Mouse (Mus musculus): ENCODE measurements at regions not wholly inside any gene's neighbourhood (a gene's known extent, or its start where the extent isn't known, plus 50 kb on each side); places are given as distances from the start of the nearest gene placed in this dataset.

- no peak for DNase-seq (ENCODE audit: low read depth, low spot score)
Observed at GRCm38 (mm10) chr12:77589416-77589815, 351.5 kb downstream of the Fut8 start.

- no peak for DNase-seq (ENCODE audit: low read depth, low spot score)
Observed at GRCm38 (mm10) chr12:77594092-77594491, 356.2 kb downstream of the Fut8 start.

GRCm38 (mm10) chr12:77594657-77595056 is 356.7 kb downstream of the Fut8 start:
- no peak for DNase-seq (ENCODE audit: low read depth, low spot score)

DNA sequence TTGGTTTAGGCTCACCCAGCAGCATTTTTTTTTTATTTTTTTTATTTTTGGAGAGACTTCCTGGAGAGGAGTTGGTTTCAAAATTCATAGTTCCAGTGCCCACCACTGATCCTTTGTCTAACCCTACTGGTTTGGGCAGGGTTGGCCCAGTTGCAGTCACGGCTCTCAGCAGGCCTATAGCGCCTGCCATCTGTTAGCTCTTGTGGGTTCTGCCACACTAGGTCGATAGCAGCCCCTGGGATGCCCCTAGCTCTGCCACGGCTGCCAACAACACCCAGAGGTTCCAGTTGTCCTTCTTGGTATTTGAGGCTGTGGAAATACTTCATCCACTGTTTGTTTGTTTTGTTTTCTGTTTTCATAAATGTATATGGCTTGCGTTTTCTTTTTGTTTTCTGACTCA is 357.9 kb downstream of the Fut8 start:
- no peak for DNase-seq (ENCODE audit: low read depth, low spot score)

DNA sequence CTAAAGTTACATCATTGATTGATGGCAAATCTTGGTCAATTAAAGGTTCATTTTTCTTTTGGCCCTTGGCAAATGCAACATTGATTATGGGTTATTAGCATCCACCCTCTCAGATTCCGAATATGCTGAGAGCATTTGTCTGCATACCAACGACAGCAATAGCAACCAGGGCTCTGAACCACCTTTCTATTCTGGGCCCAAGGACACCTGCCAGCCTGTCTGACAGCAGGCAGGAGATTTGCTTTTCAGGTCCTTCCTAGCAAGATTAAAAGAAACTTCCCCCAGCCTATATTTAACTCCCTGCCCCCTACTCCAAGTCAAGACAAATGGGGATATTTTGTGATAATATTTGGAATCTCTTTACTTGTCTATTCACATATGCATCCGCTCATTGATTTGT is 358.8 kb downstream of the Fut8 start:
- DNase-seq (ENCODE audit: low read depth, low spot score): no peak

DNA sequence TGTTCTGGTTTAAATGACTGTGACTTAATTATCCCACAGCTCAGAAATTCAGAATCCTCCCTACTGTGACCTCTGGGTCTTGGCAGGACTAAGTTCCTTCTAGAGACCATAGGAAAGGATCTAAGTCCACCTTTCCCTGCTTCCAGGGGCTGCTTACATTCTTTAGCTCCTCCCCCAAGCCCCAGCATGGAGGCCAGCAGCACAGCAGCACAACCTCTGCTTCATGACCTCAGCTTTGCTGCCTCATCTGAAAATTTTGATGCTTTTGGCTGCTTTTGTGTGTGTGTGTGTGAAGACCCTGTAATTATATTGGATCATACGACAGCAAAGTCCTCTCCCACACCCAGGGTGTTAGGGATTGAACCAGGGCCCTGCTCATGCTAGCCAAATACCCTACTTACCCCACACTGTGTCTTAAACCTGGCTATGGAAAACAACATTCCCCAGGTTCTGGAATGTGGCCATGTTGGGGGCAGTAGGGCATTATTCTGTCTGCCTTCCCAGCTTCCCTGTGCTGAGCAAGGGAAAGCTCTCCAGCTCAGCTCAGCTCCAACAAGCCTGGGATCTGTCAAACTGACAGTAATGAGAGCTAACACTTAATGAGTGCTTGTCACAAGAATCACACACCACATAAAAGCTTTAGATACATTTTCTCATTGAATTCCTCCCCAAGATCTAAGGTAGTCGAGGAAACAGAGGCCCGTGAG is 359.9 kb downstream of the Fut8 start:
- DNase-seq (ENCODE audit: low read depth, low spot score): no peak

- DNase-seq (ENCODE audit: low read depth, low spot score): no peak
Observed at GRCm38 (mm10) chr12:77598334-77598715, 360.4 kb downstream of the Fut8 start.

DNA sequence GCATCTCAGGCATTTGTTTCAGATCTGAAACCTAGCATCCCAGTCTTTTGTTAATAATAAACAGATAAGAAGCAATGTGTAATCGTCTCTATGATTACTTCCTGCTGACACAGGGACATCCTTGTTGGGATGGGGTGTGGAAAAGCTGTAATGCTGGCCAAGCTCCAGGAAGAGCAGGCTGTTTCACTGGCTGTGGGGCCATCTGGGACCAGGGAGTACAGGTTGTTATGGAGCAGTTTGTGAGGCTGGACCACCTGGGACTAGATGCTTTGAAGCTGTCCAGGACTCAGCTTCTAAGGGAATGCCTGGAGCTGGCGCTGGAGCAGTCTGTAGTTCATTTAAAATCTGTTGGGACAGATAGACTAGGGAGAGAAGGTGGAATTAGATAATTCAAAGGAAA is 361.5 kb downstream of the Fut8 start:
- no peak for DNase-seq (ENCODE audit: low read depth, low spot score)

DNA sequence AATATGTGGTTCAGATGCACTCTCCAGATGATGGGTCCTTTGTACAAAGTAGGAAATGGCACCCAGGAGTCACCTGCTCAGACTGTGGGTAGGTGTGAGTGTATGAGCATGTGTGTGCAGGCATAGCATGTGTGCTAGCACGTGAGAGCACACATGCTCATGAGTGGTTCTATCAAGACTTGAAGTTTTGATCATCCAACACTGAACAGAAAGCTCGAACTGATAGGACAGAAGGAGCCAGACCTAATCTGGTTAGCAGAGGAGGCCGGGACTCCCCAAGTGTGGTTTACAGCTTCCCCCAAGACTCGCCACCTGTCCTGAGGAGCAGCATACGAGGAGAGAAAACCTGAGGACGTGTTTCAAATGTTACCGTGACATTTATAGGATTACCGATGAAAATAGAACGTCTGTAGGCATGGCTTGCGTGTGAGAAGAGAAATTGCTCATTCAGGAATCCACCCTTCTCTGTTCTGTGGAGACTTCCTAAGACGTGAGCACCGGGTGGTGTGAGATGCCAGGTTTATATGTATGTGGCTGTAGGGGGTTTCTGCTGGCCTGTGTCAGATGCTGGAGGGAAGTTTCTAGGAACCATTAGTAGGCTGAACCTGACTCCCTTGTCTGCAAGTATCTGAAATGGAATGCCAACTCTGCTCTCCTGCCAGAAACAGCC is 366.0 kb downstream of the Fut8 start:
- no peak for DNase-seq (ENCODE audit: low read depth, low spot score)

GRCm38 (mm10) chr12:77617552-77617951 is 379.6 kb downstream of the Fut8 start:
- no peak for DNase-seq (ENCODE audit: low read depth, low spot score)

DNA sequence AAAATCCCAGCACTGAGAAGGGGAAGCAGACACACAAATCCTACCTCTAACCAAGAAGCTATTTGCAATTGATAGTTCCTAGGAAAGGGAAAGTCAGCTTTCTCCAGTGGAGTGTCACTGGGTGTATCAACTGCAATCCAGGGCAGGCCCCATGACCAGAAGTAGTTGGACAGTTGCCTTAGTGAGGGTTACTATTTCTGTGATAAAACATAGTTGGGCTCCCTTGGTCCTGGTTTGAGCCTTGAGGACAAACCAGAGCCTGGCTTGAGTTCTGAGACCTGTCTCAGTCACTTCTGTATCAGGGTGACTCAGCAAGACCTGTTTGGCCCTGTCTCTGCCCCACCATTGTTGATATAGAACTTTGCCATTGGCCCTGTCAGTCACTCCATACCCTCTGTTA is 384.3 kb downstream of the Fut8 start:
- DNase-seq (ENCODE audit: low read depth, low spot score): no peak

GRCm38 (mm10) chr12:77624323-77624722 is 386.4 kb downstream of the Fut8 start:
- DNase-seq (ENCODE audit: low read depth, low spot score): peak; percentile 3

DNA sequence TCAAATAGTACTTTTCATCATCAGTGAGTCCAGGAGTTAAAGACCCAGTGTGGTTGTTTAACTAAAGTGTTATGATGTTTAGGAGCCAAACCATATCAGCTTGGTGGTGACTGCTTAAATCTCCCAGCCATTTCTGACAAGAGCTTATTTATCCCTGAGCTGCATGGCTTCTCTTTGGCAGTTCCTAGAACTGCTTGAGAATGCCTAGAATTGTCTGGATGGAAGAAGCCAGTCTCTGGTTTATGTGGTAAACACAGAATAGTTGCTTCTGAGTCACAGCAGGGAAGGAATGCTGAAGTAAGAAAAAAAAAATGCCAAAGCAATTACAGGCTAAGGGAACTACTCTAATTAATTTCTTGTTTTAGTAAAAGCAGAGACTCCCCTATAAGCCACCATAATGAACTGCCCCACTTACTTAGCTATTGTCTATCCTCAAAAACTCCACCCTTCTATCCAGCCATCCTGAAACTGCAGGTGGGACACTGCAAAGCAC is 390.5 kb downstream of the Fut8 start:
- DNase-seq (ENCODE audit: low read depth, low spot score): no peak

DNA sequence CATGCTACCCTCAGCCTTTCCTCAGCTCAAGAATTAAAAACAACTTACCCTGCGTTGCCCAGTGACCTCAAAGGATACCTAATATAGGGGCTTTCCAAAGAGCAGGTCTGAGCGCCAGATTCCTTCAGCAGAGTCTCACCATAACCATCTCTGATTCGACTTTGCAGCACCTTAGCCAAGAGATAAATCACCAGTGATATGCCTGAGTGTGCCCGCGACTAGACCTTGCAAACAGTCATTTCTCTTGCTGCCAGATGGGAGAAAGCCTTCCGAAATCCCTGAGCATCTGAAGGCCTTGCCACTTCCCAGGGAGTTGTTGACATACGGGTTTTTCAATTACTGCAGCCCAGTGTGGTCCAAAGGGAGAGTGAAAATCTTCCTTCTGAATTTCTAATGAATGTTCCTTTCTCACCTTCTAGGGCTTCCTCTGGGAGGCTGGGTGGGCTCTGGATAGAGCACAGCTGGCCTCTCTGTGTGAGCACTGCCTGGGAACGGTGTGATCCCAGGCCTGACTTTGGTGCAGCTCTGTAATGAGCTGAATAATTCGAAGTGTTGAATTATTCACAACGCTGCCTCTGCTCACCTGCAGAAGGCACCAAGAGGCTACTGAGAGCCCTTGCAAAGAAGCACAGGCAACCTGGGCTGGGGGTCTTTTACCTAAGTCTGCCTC is 396.2 kb downstream of the Fut8 start:
- DNase-seq (ENCODE audit: low read depth, low spot score): no peak

- DNase-seq (ENCODE audit: low read depth, low spot score): no peak
Observed at GRCm38 (mm10) chr12:77638266-77638665, 400.3 kb downstream of the Fut8 start.

GRCm38 (mm10) chr12:77642336-77642735 is 404.4 kb downstream of the Fut8 start:
- DNase-seq (ENCODE audit: low read depth, low spot score): no peak

DNA sequence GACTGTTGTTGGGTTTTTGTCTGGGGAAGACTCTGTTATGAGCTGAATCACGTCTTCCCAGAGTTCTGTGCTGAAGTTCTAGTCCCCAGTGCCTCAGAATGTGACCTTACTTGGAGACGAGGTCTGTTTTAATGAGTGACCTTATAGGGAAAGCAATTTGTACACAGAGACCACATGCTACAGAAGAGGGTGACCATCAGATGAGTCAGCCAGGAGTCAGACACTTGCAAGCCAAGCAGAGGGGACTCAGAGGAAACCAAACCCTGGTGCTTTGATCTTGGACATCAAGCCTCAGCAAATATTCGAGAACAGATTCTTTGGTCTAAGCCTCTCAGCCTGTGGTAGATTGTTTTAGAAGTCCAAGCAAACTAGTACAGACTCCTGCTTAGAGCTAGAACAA is 409.9 kb downstream of the Fut8 start:
- DNase-seq (ENCODE audit: low read depth, low spot score): no peak

DNA sequence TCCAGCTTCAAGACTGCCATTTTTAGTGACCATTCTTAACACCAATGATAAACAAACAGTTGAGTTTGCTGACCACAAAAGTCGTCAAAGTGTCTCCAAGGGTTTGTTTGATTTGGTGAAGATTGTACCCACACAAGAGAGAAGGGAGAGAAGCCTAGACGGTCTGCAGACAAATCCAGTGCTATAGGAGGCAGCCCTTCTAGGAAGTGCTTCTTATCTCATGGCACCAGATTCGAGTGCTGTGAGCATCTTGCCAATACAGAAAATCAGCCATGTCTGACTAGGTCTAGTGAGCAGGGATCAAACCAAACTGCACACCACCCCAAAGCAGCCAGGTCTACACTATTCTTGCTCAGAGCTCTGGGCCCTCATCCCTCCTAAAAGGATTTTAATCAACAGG is 416.4 kb downstream of the Fut8 start:
- no peak for DNase-seq (ENCODE audit: low read depth, low spot score)

DNA sequence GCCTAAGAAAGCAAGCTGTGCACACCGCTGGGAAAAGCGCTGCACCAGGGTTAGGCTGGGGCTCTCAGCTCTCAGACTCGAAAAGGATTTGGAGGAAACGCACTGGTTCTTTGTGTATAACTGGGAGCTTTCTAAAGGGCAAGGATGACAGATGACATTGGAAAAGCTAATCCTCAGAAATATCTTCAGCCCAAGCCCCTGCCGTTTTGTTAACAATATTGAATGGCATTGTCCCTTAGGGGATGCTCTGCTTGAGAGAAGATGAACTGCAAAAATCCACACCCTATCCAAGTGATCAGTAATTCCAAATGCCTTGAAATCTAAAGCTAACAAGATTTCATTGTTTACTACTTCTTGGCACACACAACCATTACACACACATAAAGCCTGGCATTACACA is 419.1 kb downstream of the Fut8 start:
- no peak for DNase-seq (ENCODE audit: low read depth, low spot score)

DNA sequence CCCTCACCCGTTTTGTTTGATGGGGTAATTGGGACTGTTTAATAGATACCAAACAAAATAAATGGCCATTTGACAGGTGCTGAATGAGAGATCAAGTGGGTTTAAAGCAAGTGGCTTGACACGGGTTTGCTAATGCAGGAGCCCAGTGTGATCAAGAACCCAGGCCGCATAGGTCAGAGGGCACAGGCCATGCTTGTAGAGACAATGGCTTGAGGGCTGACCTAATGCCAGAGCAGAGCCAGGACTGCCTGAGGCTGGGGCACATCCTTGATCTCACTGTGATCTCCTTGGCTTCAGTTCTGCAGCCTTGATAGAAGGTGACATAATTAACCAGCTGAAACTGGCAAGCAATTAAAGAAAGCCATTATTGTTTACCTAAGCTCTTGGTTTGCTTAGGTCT is 420.0 kb downstream of the Fut8 start:
- DNase-seq (ENCODE audit: low read depth, low spot score): no peak

GRCm38 (mm10) chr12:77663180-77663579 is 425.3 kb downstream of the Fut8 start:
- DNase-seq (ENCODE audit: low read depth, low spot score): no peak

- DNase-seq (ENCODE audit: low read depth, low spot score): no peak
Observed at GRCm38 (mm10) chr12:77663665-77664374, 425.9 kb downstream of the Fut8 start.

Measured in CD4-positive, CD25-positive, alpha-beta regulatory T cell, adult 2 months (primary cell).